Mouse (Mus musculus) C2C12 (cell line): ENCODE data around the gene Gm26602. TPM values are rescaled to one million over a fixed set of nuclear protein-coding genes. Genes with fewer than 3 reads are reported as not detected.
A peak's percentile ranks its signal among the peaks of the same experiment; 100 is the strongest.

ENCODE experiments used
- H3K27me3 ChIP-seq: one replicate; pipeline ENCODE4 v1.6.1; 2011; ENCODE audit not compliant: control insufficient read depth, insufficient read depth, insufficient read length
- H3K36me3 ChIP-seq: one replicate; pipeline ENCODE4 v1.6.1; 2011; ENCODE audit not compliant: control insufficient read depth, insufficient read depth
- H3K4me3 ChIP-seq: one replicate; pipeline ENCODE4 v1.5.1; 2011; ENCODE audit warnings: mild to moderate bottlenecking, control low read depth; ENCODE audit not compliant: poor library complexity, insufficient read depth, severe bottlenecking
- H3K79me2 ChIP-seq: one replicate; pipeline ENCODE4 v1.6.1; 2011; ENCODE audit not compliant: control insufficient read depth, insufficient read depth
- H3K79me3 ChIP-seq: one replicate; pipeline ENCODE4 v1.6.1; 2011; ENCODE audit warnings: low read depth, control low read depth
- H3ac ChIP-seq: one replicate; pipeline ENCODE3; 2011; ENCODE audit warnings: low read depth; ENCODE audit not compliant: control insufficient read depth, insufficient read length
- CEBPB ChIP-seq: IDR thresholded peaks from one replicate; pipeline ENCODE4 v1.6.1; 2011; ENCODE audit warnings: low read depth, mild to moderate bottlenecking, control low read depth, moderate library complexity
- CTCF ChIP-seq: IDR thresholded peaks from one replicate; pipeline ENCODE4 v1.5.1; 2011; ENCODE audit not compliant: control insufficient read depth, insufficient read depth, insufficient read length
- FOSL1 ChIP-seq: IDR thresholded peaks from one replicate; pipeline ENCODE4 v1.8.0; 2011; ENCODE audit warnings: mild to moderate bottlenecking, low read length; ENCODE audit not compliant: poor library complexity, insufficient read depth, severe bottlenecking
- MAX ChIP-seq: IDR thresholded peaks from one replicate; pipeline ENCODE4 v1.6.1; 2011; ENCODE audit warnings: mild to moderate bottlenecking, control low read depth
- MYOD1 ChIP-seq: IDR thresholded peaks from one replicate; pipeline ENCODE4 v1.6.1; 2011; ENCODE audit warnings: low read depth; ENCODE audit not compliant: control insufficient read depth, insufficient read length
- MYOG ChIP-seq: IDR thresholded peaks from one replicate; pipeline ENCODE4 v1.6.1; 2011; ENCODE audit not compliant: control insufficient read depth, insufficient read length; ENCODE audit errors: extremely low read depth
- USF1 ChIP-seq: IDR thresholded peaks from one replicate; pipeline ENCODE4 v1.6.1; 2011; ENCODE audit warnings: low read depth, mild to moderate bottlenecking, control low read depth, moderate library complexity
- polyA plus RNA-seq: library from polyadenylated mRNA; unstranded; fragments of >200 nt; fragmentation: generic; extraction: Trizol; gene quantifications from one replicate; pipeline ENCODE4 v1.2.1, GENCODE M21; 2012; ENCODE audit warnings: missing spikeins

The Gm26602 gene
- polyA plus RNA-seq, 1 experiment, result not detected

GRCm38 (mm10) chr10:79936911-79937441, 26.3 kb downstream of the Gm26602 start:
- TF ChIP-seq MYOG (no peak), MYOD1 (no peak), MAX (peak; percentile 42), CTCF (no peak), USF1 (no peak)
- Histone ChIP-seq H3ac (peak overlapping the region; percentile 18), H3K79me3 (no peaks in the 10 kb centered on the region), H3K79me2 (no peaks in the 10 kb centered on the region), H3K4me3 (no peak overlapping the region), H3K36me3 (no peaks in the 10 kb centered on the region), H3K27me3 (no peaks in the 10 kb centered on the region)

DNA sequence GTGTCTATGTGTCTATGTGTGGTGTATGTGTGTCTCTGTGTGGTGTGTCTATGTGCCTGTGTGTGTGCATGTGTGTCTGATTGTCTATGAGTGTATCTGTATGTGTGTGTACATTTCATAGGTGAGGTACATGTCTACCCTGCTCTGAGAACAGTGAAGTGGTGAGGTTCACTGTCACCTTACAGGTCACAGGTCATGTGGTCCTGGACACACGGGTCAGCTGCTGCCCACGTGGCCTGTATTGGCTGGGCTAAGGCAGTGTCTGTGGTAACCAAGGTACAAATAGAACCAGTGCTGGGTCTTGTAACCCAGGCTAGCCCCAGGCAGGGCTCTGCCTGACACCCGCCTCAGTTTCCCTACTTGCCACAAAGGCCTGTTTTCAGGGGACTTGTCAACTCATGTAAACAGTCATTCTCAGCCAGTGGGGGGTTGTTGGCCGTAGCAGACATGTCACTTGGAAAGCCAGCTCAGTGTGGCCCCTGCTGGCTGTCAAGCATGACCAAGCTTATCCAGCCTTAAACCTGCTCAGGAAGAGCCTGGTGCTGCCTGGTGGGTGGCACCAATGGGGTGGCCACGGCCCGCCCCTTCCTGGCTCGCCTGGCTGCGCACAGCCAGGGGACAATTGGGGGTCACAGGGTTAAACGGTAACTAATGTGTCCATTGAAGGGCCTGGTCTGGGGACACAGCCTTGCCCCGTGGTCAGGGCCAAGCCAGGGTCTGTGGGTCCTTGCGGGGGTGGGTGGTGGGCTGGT, 27.3 kb downstream of the Gm26602 start:
- no peak overlapping the region for H3ac ChIP-seq
- TF ChIP-seq MYOD1, result no peak
- no peak for TF ChIP-seq MAX
- no peak for TF ChIP-seq CEBPB
- no peak for TF ChIP-seq FOSL1
- no peak for TF ChIP-seq USF1
- H3K27me3 ChIP-seq, result no peaks in the 10 kb centered on the region
- H3K36me3 ChIP-seq, result no peaks in the 10 kb centered on the region
- no peaks in the 10 kb centered on the region for H3K79me3 ChIP-seq
- no peaks in the 10 kb centered on the region for H3K79me2 ChIP-seq
- no peak overlapping the region for H3K4me3 ChIP-seq

DNA sequence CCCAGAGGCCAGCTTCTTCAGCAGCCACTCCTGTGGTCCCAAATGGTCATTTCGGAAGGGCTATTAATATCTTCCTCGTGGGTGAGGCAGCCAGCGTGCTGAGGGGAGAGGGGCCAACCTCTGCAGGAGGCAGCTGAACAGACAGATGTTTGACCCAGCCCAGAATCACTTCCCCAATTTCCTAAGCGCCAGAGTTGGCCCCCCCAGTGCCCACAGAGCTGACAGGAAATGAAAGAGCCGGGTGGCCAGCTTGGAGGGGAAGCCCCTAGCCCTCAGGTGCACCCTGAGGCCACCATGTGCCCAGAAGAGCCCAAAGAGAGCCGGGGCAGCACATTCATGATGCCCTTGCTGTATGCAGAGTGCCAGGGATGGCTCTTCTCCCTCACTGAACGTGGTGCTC, 30.1 kb downstream of the Gm26602 start:
- no peak for TF ChIP-seq CTCF
- TF ChIP-seq MYOG, result no peak
- TF ChIP-seq MAX, result no peak
- no peak for TF ChIP-seq CEBPB
- TF ChIP-seq MYOD1, result no peak
- TF ChIP-seq FOSL1, result no peak
- no peak for TF ChIP-seq USF1

DNA sequence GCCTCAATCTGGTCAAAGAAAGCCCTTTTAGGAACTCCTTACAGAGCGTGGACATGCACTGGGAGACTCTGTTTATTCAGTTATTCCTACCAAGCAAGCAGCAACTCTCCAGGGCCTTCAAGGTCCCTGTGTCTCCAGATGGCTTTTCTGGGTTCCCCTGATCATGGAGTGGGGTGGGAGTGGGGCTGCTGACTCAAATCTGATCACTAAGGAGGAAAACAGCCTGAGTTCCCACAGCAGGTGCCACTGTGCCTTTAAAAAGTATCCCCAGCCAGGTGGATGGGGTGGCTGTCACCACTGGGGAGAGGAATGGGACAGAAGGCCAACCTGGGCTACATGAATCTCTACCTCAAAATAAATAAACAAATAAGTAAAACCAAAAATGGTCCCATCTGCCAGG, 32.3 kb downstream of the Gm26602 start:
- Histone ChIP-seq H3K27me3 (no peaks in the 10 kb centered on the region), H3K36me3 (no peaks in the 10 kb centered on the region), H3K4me3 (no peak overlapping the region), H3K79me3 (no peaks in the 10 kb centered on the region), H3ac (no peak overlapping the region), H3K79me2 (no peaks in the 10 kb centered on the region)
- TF ChIP-seq USF1, result no peak
- no peak for TF ChIP-seq FOSL1
- no peak for TF ChIP-seq MAX
- TF ChIP-seq MYOD1, result no peak
- TF ChIP-seq CEBPB, result no peak
- no peak for TF ChIP-seq MYOG
- TF ChIP-seq CTCF, result no peak

More for the DNA sequence above, 30.1 kb downstream of the Gm26602 start:
- Histone ChIP-seq H3K79me3 (no peaks in the 10 kb centered on the region), H3K79me2 (no peaks in the 10 kb centered on the region), H3K36me3 (no peaks in the 10 kb centered on the region), H3ac (no peak overlapping the region), H3K27me3 (no peaks in the 10 kb centered on the region), H3K4me3 (no peak overlapping the region)

DNA sequence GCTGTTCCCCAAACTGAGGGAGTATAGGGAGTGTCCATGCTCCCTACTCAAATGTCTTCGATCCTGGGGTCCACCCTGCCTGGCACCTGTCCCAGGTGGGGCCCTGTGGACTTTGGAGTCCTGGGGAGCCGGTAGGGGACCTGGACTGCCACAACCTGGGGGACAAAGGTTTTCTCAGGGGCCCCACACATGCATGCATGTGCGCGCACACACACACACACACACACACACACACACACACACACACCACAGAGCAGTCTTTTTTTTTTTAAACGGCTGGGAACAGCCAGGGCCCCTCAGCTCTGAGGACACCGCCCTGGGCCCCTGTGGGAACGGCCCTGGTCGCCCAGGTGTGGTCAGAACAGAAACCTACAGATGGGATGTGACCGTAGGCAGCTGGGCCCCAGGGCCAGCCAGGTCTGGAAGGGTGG, 32.8 kb downstream of the Gm26602 start:
- no peaks in the 10 kb centered on the region for H3K79me3 ChIP-seq
- no peak for TF ChIP-seq FOSL1
- no peak for TF ChIP-seq MAX
- no peak overlapping the region for H3ac ChIP-seq
- no peaks in the 10 kb centered on the region for H3K36me3 ChIP-seq
- no peak overlapping the region for H3K4me3 ChIP-seq
- no peaks in the 10 kb centered on the region for H3K79me2 ChIP-seq
- H3K27me3 ChIP-seq, result no peaks in the 10 kb centered on the region

- H3K27me3 ChIP-seq, result no peaks in the 10 kb centered on the region
- TF ChIP-seq USF1, result no peak
- no peak for TF ChIP-seq MAX
- peak; percentile 35 for TF ChIP-seq MYOD1
- H3K4me3 ChIP-seq, result no peak overlapping the region
- no peaks in the 10 kb centered on the region for H3K36me3 ChIP-seq
- H3ac ChIP-seq, result no peak overlapping the region
- no peaks in the 10 kb centered on the region for H3K79me3 ChIP-seq
- H3K79me2 ChIP-seq, result no peaks in the 10 kb centered on the region
Measured at GRCm38 (mm10) chr10:79945507-79946234, 35.0 kb downstream of the Gm26602 start.
